Mouse (Mus musculus): Measurements from ENCODE around the gene Kmt5a.
"Not testable (repeated sequence)": the region's sequence is repeated elsewhere in the genome, so short reads cannot be mapped to it uniquely, and the experiment has no call there.

Kmt5a gene

DNA sequence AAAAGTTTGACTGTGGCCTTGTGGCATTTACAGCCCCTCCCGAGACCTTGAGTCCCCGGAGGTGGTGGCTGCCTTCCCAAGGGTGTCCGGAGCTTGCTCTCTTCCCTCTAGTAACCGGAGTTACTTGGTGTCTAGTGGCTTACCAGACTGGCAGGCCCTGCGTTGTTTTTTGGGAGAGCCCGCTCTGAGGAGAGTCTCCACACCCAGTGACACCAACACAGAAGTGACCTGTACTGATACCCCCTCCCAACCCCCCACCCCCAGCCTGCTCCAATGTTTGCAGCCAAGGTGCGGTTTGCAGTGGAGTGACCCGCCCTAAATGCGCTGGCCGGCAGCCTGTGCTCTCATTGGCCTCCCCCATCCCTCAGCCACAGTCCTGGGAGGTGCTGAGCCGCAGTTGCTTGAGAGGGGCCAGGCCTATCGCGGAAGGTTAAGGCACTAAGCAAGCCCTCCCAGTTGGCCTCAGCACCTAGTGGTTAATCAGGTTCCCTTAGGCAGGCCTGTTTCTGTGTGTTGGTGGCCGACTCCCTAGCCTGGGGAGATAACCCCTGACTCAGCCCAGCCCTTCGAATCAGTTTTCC lies 6.7 kb downstream of the Kmt5a start:
- no peak for DNase-seq

DNA sequence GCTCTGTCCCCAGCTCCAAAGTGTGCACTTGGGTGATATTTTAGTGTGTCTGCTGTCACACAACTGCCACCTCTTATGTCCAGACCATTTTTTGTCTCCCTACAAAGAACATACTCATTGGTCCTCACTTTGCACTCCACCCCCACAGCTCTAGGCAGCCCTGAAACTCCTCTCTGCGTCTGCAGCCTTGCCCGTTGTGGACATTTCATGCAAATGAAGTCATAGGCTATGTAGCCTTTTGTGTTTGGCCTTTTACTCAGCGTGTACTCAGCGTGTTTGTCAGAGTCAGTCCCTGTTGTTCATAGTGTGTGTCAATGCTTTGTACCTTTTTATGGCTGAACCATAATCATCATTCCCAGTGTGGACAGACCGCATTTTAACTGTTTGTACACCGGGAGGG lies 9.8 kb downstream of the Kmt5a start:
- DNase-seq, result no peak

DNA sequence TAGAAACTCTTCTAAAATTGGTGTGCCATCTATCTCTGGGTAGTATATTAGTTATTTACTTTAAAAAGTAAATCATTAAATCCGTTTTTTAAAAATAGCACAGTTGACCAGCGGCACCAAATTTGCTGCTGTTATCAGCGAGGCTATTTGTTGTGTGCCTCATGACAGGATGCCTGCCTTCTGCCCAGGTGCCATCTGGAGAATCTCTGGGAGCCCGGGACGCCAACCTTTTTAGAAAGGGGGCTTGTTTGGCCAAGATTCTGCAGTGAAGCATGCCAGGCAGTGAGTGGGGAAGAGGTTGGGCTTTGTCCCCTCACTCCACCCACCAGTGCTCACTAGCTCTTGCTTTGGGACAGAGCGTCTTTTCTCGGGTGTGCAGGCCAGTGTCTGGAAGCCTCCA lies 10.3 kb downstream of the Kmt5a start:
- no peak for DNase-seq

DNA sequence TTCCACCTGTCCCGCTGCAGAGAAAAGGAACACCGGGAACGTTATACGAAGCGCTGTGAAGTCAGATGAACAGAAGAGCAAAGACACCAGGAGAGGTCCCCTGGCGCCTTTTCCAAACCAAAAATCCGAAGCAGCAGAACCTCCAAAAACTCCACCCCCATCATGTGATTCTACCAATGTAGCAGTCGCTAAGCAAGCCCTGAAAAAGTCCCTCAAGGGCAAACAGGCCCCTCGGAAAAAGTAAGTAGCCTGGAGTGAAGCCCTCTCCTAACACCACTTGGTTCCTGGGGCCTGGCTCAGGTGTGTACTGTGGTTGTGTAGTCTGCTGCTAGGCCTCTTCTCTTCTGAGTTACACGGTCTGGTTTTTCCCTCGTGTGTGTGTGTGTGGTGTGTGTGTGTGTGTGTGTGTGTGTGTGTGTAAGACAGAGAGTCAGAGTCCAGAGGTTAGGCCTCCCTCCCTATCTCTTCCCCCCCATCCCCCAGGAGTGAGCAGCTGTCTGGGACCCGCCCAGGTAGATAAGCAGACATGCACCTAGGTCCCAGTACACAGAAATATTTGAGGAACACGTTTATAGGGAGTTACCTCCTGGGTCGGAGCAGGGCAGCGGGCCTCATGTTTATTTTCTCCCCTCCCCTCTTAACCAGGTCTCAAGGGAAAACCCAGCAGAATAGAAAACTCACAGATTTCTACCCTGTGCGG lies 11.1 kb downstream of the Kmt5a start:
- DNase-seq, result no peak

DNA sequence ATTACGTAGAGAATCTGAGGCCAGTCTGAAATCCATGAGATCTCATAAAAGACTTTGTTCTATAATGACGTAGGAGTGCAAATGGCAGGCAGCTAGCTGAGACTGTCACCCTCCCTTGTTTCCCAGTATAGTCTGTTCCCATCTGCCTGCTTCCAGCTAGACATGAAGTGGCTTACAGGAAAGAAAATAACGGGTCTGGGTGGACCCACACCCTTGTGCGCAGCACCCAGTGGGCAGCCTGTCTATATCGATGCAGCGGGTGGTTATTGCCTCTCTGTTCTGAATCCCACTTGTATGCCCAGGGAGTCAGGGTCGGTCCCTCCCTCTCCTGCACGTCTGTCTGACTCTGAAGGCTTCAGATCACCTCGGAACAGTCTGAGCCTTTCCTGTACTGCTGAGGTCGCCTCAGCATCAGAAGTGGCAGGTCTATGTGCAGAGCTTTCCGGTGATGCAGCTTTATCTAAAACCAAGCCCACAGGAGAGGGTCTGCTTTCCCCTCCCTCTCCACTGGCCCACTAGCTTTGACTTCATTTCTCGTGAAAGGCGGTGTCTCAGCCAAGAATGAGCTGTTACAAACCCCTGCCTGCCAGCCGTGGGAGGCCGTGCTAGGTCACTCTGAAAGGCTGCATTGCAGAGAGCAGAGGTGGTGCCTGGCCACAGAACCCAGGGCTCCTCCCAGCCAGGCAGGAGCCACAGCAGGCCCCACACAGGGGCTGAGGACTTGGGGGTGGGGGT lies 12.9 kb downstream of the Kmt5a start:
- DNase-seq, result no peak

DNA sequence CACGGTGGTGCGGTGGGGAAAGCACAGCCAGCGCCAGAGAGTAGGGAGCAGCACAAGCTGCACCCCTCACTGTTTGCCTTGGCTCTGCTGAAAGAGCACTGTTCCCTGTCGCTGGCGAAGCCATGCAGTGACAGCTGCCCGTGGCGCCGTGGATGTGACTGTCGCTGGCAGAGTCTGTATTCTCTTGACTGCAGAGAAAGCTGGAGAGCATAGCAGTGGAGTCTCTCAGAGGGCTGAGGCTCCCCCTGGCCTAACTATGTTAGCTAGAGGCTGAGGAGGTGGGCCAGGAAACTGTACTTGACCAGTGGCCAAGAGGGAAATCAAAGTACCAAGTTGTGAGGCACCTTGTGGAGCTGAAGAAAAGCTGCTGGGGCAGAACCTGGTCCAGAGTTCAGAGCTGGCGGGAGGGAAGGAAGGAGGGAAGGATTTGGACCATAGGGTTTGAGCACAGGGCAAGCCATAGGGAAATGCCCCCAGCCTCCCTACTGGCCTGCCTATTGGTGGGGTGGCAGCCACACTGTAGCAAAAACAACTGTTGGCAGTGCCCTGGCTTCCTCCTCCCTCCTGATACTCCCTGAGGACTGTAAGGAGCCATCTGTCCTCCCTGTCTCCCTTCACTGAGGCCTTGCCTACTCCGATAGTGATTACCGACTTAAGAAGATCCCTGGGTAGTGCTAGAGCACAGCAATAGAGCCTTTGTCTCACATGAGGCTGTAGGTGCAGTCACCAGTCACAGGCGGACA lies 13.8 kb downstream of the Kmt5a start:
- DNase-seq, result no peak

DNA sequence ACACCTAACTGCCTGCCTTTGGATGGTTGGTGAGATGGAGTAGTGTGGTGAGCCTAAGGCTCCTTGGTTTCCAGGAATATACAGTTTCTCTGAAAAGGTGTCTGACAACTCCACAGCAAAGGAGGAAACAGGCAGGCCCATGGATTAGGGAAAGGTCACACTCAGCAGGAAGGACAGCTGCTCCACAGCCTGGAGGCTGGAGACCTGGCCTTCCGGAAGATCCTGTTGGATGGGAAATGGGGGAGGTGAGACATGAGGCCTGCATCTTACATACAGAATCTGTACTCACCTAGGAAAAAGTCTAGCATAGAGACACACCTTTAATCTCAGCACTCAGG lies 14.3 kb downstream of the Kmt5a start:
- DNase-seq, result no peak

DNA sequence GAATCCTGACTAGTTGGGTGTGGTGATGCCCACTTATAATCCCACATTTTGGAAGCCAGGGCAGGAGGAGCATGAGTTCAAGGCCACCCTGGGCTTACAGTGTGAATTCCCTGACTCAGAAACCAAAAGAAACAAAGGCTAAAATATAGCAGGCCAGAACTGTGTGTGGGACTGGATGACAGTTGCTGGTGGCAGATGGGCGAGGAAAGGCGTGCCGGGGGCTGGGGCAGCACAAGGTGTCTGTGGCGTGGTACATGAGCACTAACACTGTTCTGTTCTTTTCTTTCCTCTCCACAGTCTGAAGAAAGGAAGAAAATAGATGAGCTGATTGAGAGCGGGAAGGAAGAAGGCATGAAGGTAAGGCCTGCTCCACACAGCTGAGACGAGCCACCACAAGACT lies 17.0 kb downstream of the Kmt5a start:
- no peak for DNase-seq

DNA sequence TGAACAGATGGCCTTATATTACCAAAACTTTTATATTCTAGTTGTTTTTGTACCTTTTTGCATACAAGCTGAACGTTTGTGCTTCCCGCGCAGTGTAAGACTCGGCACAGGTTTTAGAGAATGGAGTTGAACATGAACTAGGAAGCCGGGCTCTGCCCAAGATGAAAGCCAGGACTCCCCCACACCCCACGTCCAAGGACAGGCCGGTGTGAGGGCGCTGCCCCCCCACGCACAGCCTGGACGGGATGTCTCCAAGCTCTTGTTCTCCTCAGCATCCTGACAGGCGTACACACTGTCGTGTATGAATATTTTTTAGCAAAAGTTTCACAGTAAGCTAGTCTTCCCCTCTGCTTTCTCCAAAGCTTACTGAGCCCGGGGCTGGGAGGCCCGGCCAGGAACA lies 21.2 kb downstream of the Kmt5a start:
- not testable (repeated sequence) for DNase-seq

DNA sequence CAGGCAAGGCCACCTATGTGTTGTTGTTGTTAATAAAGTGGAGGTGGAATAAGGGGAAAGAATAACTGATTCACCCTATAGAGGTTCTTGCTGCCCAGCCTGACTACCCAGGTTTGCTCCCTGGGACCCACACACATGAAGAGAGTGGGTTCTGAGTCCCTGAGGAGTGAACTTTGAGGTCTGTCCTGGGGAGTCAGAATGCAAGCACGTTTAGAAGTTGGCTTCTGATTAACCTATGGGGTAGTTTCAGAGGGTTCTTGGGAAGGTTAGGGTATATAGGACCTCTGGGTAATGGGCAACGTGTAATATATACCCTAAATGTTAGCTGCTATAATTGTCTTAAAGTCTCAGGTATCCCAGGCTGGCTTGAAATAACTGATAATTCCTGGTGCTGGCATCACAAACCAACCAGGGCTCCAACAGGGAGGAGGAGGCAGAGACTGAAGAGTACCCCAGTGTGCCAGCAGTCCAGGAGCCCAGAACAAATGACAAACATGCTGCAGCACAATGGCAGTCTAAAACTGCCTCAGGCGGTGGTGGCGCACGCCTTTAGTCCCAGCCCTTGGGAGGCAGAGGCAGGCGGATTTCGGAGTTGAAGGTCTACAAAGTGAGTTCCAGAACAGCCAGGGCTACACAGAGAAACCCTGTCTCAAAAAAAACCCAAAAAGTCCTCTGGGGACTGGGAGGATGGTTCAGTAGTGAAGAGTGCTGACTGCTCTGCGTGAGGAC lies 22.7 kb downstream of the Kmt5a start:
- DNase-seq, result no peak

DNA sequence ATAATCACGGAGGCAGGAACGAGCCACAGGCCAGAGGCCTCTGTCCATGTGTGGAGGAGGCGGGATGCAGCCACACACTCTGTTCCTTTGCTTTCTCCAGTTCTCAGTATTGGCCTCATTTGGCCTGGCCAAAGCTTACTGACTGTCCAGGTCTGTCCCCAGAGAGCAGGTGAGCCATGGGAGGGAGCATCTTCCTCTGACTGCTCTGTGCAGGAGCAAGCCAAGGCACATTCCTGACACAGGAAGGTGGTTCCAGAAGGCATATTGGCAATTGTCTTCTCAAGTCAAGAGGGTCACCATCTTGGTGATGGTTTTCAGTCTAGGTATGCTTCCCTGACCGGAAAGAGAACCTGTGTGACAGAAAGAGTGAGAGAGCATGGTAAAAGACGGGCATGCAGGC lies 23.7 kb downstream of the Kmt5a start:
- no peak for DNase-seq

DNA sequence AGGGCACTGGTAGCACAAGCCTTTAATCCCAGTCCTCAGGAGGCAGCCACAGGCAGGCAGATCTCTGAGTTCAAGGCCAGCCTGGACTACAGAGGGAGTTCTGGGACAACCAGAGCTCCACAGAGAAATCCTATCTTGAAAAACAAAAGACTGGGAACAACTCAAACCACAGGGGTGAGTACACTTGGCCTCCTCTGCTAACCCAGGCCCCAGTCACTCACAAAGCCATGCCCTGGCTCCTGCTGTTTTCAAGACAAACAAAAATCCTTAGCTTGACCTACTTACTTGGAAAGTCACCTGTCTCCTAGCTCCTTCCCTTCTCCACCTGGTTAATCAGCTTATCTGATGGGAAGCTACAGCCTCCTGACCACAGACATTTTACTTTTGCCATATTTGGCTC lies 25.2 kb downstream of the Kmt5a start:
- DNase-seq, result no peak

DNA sequence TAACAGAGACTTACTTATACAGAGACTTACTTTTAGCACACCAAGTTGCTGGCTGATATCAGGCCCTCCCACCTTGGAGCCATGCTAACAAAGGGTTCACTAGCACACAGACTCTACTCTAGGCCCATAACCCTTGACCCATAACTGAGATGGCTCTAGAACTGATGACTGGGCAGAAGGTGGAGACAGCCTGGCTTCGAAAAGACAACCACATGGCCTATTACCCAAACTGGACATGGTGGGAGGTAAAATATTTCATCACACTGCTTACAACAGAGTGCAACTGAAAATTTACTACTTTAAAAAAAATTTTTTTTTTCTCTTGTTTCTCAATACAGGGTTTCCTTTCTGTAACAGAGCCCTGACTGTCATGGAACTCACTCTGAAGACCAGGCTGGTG lies 28.0 kb downstream of the Kmt5a start:
- DNase-seq, result no peak

DNA sequence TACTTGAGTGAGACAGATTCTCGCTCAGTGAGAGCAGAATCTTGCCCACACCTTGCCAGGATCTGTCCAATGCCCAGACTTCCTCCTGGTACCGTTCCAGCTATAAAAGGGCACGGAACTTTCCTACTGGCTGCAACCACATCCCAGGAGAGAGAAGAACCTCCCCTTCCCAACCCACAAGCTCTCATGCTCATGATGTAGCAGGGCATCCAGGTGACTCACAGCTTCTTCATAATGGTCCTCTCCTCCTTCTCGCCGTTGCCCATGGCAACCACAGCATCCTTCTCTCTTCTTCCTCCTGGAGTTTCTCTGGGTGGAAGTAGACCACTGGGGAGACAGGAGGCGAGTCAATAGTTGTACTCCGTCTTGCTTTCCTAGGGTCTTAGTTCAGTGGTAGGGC lies 28.6 kb downstream of the Kmt5a start:
- no peak for DNase-seq

DNA sequence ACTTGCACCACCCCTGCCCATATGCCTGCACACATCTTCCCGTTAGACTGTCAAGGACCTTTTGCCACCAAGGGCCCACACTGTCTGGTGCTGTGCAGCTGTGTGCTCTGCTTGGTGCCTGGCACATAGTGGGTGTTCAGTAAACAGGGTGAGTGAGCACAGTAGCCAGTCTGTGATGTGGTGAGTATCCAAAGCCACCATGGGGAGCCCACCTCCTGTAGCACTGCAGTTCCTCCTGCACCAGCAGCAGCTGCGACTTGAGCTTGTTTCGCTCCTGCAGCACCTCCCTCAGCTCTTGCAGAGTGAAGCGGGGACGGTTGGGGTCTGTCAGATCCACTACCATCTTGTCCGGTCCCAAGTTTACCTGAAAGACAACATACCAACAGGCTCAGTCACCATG lies 29.8 kb downstream of the Kmt5a start:
- DNase-seq, result no peak

DNA sequence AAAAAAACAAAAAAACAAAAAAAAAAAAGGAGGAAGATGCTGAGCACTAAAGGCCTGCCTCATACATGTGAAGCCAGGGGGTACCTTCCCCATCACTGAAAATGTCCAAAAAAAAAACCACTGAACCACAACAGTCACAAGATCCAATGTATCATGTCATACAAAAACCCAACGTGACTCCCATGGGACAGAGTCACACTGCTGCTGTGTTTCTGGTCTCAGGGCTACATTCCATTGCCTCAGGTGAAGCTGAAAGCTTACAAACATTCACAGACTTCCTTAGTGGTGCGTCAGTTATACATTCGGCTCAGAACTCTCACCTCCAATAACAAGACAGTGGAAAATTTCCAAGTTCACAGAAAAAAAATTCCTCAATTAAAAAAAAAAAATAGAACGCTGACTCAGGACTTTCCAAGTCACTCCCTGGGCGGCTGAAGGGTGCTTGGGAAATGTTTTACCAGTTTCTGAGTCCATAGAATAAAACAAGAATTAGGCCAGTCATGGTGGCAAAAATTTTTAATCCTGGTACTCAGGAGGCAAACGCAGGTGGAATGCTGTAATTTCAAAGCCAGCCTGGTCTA lies 31.0 kb downstream of the Kmt5a start:
- DNase-seq, result no peak

DNA sequence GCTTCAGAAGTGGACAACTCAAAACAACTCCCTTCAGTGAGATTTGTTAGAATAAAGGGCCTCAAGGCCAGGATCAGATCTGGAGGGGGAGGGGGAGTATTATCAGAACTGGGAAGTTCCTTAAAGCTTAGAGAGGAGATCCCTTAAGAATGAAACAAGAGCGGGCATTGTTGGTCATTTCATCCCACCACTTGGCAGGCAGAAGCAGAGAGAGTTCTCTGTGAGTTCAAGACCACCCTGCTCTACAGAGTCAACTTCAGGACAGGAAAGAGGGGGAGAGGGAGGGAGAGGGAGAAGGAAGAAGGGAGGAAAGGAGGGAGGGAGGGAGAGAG lies 39.1 kb downstream of the Kmt5a start:
- no peak for DNase-seq

DNA sequence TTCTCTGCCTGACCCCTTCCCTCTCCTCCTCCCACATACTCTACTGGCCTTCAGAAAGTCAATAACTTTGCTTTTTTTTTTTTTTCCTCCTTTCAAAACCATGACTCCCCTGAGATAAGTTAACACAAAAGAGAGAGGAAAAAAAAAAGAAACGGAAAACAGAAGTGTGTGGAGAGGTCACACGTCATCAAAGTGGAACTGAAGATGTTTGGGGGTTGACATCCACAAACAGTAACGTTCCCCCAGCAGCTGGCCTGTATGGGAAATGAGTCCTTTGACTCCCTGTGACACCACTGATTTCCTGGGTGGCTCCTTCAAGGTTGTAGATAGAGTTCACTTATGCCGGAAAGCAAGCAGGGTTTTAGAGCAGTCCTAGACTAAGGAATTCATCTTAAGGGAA lies 40.4 kb downstream of the Kmt5a start:
- no peak for DNase-seq

DNA sequence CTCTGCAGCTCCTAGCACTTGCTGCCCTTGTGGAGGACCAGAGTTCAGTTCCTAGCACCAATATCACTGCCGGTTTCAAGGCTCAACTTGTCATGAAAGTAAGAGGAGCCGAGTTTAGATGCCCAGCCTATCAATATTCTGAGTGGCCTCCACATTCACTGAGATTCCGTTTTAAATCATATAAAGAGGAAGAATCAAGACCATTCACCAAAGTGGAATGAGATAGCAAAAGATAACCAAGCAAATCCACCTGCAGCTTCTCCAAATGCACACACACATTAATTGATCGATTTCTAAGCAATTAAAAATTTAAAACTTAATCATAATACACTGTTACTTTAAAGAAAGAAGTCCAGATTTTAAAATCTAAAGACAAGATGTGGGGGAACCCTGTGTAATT lies 42.0 kb downstream of the Kmt5a start:
- DNase-seq, result no peak

DNA sequence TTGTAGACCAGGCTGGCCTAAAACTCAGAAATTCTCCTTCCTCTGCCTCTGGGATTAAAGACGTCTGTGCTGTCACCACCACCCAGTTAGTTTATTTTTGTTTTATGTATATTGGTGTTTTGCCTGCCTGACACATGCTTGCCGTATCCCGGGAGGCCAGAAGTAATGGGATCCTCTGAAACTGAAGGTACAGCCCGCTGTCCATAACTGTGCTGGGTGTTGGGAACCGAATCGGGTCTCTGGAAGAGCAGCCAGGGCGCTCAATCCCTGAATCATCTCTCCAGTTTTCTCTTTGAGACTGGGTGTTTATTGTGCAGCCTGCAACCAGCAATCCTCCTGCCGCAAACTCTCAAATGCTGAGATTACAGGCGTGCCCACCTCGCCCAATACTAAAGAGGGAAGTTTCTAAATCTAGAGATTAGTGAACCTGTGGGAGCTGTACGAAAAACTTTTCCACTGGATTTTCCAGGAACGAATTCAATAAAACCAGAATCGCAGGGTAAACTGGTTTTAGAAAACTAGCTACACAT lies 42.8 kb downstream of the Kmt5a start:
- peak in 1 of 2 experiments; percentile 40 for DNase-seq

DNA sequence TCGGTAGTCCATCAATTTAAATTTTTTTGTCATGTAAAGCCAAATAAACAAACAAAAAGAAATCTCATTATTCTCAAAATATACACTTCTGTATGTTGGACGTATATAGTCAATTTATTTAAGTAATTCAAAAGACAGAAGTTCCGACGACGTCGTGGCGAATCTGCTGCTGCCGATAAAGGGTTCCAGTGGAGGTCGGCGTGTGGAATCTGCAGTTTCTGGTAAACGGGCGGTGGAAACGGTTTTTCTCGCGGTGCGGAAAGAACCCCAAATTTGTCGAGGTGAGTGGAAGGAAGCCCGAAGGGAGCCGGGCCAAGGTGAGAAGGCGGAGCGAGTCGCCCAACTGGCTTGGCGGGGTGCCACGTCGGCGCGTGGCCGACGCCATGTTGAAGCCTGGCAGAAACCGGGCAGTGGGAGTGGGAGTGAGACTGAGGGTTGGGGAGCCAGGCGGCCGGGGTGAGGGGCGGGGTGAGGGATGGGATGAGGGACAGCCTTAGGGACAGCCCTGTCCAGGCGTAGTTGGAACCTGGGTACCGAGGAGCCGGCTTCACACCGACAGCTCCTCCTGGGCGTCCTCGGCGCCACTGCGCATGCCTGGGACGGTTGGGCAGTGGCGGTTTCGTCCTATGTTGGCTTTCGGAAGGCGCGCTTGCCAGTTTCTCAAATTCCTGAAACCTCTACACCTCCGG lies 43.4 kb downstream of the Kmt5a start, which contains the start of gene Snrnp35:
Gene Snrnp35, plus strand, starts transcription at position 169 of the 689 bp plus-strand sequence.
- peak; percentile 87 for DNase-seq
